Mouse (Mus musculus) lung, postnatal 36 days (tissue): ENCODE results near the gene Zranb1.

ENCODE experiments used
- DNase-seq: peaks from one replicate; pipeline ENCODE4 v3.0.0; 2022; ENCODE audit warnings: mixed read lengths

Zranb1 gene

DNA sequence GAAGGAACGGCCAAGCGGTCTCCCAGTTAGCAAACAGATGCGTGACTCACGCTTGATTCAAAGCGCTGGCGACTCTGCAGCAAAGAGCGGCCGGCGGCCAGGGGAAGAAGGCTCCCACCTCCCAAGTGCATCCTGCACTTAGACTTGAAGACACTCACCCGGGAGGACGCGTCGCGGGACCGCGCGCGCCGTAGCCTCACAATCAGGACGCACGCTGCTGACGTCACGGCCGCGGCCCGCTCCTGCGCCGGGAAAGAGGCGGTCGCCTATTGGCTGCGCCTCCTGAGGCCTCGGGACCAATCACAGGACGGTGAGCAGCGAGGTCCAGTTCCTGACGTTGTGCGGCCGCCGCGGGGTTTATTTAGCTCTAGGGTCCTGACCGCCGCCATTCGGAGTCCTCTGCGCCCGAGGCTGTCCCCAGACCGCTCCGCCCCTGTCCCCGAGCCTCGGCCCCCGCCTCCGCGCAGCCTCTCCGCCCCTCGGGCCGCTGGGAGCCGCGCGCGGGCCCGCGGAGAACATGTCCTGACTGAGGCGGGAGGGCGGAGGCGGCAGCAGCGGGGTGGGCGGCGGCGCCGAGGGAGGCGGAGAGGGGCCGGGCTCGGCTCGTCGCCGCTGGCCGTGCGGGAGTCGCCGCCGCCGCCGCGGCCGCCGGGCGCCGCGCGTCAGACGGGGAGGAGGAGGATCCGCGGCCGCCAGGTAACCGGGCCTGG is at the start of gene Zranb1:
Gene Zranb1, plus strand, starts transcription at position 293 of the 710 bp plus-strand sequence.
- peak; percentile 99 for DNase-seq

DNA sequence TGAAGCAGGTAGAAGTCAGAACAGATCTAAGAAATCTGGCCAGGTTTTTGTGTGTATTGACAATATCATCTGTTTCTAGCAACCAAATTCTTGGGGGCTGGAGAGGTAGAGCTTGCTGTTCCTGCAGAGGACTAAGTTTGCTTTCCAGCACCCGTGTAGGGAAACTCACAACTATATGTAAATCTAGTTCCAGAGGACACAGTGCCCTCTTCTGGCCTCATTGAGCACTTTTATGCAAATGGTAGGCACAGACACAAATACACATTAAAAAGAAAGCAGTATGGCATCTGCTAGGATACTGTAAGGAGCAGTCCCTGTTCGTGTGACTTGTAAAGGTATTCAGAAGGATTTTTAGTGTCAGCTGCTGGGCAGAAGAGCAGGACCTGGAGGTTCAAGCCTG is 48.6 kb upstream of the Zranb1 start:
- DNase-seq, result peak; percentile 37

DNA sequence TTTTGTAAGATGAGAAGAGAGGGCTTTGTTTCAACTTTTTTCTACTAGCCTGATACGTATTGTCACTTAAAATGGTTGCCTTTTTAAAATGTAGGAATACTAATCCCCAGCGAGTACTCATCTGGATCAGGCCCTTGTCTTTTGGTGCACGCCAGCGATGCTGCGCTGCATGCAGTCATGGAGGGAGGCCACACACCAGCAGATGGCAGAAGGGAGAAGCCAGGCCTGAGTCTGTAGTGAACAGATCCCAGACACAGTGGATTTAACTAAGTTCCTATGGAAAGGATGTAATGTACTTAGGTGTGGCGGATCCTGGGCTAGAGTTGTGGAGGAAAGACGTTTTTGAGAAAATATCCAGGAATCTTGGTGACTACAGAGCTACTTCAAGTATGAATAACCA is 46.9 kb upstream of the Zranb1 start:
- DNase-seq, result no peak

DNA sequence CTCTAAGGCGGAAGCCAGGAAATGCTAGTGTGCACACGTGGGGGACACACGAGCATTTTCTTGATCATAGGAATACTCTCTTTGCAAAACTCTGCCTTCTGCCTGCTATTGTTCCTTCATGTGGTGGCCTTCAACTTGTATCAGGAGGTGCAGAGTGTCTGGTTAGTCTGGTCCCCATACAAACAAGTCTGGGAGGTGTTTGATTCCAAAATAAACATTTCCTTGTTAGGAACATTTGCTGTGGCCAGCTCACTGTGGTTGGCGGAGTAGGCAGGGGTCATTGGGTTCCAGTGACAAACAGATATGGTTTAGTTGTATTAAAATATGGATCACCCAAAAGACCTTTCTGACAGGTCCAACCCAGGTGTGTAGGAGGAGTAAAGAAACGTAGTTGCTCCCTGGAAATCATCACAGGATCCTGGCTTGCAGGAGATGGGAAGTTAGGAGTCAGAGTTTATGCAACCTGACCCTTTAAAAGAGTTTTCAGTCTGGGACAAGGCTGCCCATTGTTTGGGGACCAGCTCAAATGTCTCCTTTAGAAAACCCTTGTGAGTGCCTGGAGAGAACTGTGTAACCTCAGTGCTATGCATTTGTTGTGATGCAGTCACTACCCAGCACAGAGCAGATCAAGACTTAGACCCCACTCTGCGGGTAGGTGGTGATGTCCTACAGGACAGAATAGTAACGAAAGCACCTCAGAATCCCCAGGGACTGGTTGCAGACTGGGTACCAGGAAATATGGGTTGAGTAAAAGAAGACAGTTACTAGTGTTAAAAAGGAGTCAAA is 43.7 kb upstream of the Zranb1 start:
- DNase-seq, result peak; percentile 32

DNA sequence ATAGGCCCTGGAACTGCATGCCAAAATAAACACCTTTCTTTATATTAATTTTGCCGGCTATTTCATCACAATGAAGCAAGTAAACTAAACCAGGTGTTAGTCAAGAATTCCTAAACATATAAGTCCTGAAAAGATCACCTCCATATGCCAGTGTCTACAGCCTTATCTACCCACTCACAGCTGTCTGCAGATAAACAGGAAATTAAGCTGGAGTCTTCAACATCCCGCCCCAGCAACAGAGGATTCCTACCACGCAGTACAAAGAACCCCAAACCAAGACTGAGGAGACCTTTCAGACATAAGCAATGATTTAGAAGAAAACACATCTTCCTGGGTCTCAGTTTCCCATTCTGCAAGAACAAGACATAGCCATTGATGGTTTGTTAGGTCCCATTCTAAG is 42.9 kb upstream of the Zranb1 start:
- peak; percentile 12 for DNase-seq

DNA sequence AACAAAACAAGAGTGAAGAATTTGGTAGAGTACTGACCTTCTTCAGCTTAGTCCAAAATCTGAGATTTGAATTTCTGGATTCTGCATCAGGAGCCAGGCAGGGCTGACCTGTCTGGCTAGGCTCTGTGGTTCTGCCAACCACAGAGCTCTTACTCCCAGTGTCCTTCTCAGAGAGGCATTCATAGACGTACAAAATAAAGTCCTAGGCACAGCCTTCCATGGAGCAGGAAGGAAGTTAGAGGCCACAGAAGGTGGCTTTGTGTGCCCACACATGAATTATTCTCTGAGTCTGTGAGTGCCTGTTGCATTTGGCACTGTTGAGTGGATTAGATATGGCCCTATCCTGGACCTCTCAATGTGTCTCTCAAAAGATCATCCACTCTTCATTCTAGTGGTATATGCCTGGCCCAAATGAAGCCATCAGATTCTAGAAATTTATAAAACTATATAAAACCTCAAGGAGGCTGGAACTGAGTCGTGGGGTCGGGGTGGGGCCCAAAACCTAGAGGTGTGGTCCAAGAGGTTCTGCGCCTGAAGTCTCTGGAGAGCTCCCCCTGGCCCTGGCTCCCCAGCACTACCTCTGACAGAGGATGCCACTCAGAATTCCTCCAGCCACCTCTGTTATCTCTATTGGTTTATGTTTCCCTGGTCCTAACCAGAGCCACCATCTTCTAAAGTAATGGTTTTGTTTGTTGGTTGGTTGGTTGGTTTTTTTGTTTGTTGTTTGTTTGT is 42.3 kb upstream of the Zranb1 start:
- DNase-seq, result no peak

DNA sequence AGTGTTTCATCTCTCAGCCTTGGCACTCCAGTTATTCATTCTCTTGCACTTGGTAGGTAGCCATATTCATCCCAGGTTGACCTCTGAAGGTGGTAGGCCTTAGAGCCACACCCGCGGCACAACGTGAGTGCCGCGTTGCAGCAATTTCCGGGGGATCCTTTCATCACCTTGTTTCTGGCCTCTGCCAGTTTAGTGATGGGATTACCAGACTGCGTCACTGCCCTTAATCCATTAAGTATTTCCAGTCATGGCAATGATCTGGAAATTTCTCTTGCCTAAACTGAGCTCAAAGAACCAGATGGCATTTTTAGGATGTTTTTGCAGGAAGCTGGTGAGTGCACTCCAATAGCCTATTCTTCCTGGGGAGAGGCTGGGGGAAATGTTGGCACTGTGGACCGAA is 41.3 kb upstream of the Zranb1 start:
- no peak for DNase-seq

DNA sequence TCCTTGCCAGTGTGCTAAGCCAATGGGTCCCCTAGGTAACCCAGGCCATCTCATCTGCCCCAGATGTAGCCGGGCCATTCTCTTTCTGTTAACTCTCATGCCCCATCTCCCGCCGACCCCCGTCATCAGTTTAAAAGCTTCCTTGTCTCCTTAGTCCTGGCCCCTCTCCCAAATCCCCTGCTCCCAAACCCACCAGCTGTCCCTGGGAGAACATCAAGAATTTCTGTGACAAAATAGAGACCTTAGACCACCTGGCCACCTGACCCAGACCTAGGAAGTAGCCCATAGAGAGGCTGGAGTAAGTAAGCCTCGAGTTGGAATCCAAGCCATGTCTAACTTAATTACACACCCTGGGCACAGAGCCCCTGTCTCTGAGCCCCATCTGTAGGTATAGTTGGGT is 40.7 kb upstream of the Zranb1 start:
- DNase-seq, result no peak

DNA sequence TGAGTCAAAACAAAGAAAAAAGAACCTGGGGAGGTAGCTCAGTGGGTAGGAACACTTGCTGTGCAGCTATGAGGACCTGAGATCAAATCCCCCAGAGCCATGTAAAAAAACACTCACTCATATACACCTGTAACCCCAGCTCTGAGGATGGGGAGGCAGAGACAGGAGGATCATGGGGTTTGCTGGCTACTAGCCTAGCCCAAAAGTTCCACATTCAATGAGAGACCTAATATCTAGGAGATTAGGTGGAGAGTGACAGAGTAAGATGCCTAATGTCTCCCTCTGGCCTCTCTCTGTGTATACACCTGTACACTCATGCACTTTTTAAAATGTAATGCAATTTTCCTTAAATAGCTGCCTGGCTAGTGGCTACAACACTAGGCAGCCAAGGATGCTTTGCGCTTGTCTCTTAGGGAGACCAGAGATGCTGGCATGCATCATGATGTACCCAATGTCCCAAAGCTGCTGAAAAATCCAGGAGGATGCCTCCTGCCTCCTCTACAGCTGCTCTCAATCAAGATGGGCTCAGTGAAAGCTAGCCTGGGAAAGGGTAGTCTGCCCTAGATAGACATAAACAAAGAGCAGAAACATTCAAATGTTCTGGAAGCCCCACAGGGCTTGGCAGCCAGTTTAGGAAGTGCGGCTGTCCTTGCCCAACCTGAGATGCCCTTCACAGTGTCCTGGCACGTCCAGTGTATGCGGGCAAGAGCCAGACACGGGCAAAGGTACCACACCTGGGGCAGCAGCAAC is 39.2 kb upstream of the Zranb1 start:
- DNase-seq, result peak; percentile 15

DNA sequence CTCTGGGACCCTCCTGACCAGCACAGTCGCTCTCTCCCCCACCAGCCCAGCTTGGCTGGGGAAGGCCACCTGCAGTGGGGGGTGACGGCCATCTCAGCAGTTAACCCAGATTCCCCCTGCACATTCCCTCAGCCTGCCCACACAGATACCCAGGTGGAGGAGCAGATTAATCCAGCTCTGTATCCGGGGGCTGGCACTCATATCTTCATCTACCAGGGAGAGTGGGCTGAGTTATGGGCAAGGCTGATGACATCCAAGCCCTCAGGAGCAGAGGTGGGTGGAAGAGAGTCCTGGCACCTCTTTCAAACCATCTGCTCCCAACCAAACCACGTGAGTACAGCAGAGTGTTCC is 38.7 kb upstream of the Zranb1 start:
- DNase-seq, result no peak

DNA sequence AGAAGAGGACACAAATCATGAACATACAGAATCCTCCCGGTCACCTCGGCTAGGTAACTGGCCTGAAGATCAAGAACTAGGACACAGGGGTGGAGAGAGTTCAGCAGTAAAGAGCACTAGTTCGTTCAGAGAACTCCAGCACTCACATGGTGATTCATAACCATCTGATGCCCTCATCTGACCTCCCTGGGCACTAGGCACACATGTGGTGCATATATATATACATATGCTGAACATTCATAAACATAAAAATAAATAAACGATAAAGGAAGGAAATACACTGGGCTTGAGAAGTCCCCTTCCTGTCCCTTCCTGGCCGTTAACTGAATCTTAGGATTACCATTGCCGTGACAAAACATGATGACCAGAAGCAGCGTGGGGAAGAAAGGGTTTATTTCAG is 38.1 kb upstream of the Zranb1 start:
- no peak for DNase-seq

DNA sequence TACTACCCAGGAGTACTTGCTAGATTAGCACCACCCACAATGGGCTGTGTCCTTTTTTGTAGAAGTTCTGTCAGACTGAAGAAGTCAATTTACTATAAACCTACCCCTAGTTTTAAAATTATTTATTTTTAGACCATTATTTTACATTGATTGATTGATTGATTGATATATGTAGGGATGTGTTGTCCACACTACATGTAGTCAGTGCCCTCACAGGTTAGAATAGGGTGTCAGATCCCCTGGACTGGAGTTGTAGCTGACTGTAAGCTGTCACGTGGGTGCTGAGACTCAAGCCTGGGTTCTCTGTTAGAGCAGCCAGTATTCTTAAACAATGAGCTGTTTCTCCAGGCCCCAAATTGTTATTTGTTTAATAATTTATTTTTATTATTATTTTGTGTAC is 37.6 kb upstream of the Zranb1 start:
- DNase-seq, result no peak

DNA sequence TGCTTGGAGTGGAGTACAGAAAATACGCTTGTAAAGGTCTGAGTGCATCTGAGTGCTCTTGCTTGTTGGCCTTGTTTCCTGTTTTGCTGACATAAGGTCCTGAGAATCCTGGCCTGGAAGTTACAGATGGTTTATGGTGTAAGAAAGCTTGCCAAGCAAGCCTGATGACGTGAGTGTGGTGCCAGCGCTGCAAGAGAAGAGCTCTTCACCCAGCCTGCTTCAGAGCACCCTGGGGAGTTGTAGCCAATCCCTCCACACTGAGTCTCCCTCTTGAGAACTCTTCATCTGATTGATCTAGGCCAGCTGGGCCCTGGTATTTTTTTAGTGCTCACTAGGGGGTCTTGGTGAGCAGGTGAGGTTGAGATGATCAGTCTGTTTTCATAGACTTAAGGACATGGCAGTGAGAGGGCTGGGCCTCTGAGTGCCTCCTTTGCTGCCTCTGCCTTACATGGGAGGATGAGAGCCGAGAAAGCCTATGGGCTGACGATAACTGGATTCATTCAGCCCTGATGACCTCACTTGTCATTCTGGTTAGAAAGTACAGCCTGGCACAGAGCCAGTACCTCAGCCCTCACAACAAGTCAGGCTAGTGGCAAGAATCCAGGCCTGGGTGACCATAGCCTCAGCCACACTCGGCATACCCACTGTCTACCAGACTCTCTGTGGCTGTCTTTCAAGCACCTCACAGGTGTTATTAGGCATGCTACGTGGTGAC is 35.9 kb upstream of the Zranb1 start:
- peak; percentile 81 for DNase-seq

DNA sequence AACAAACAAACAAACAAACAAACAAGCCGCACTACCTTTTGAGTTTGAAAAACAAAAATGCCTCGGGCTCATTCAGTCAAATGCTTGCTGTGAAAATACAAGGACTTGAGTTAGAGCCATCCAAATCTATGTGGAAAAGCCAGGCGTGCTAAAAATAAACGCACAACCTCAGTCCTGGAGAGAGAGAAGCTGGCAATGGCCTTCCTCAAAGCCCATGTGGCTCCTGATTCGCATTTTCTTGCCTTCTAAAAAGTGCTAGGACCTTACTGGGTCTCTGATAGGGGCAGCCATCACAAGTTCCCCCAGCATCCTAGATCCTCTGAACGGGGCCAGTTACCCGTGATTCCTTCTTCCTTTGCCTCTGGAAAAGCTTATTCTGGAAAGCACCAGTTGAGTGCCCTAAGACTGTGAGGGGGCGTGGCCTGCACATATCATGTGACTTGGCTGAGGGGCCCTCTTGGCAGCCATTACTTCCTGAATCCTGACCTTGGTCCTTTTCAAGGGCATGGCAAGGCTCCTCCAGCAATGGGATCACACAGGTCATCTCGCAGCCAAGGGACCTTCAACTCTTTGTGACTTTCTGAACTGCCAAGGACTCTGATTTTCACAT is 34.6 kb upstream of the Zranb1 start:
- DNase-seq, result no peak

DNA sequence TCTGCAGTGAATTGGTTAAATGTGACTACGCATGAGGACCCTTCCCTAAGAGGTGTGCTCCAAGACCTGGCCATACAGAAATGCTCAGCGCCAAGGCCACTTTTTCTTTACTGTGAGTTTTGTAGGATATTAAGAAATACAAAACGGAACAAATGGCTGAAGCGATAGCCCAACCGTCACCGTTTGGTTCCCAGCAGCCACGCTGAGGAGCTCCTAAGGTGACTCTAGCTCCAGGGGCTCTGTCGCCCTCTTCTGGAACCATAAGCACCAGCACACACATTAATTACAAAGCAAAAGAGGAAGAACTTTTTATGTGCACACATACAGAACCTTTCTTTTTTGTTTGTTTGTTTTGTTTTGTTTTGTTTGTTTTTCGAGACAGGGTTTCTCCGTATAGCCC is 33.7 kb upstream of the Zranb1 start:
- no peak for DNase-seq

DNA sequence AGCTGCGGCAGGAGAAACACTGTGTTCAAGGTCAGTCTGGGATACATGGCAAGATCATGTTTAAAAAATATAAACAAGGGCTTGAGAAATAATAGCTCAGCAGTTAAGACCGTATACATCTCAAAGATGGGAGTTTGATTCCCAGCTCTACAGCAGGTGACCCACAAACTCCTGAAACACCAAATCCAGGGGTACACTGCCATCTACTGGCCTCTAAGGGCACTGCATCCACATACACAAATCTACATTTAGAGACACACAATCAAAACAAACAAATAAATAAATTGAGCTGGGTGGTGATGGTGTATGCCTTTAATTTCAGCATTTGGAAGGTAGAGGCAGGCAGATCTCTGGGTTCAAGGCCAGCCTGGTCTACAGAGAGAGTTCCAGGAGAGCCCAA is 32.7 kb upstream of the Zranb1 start:
- peak; percentile 52 for DNase-seq

DNA sequence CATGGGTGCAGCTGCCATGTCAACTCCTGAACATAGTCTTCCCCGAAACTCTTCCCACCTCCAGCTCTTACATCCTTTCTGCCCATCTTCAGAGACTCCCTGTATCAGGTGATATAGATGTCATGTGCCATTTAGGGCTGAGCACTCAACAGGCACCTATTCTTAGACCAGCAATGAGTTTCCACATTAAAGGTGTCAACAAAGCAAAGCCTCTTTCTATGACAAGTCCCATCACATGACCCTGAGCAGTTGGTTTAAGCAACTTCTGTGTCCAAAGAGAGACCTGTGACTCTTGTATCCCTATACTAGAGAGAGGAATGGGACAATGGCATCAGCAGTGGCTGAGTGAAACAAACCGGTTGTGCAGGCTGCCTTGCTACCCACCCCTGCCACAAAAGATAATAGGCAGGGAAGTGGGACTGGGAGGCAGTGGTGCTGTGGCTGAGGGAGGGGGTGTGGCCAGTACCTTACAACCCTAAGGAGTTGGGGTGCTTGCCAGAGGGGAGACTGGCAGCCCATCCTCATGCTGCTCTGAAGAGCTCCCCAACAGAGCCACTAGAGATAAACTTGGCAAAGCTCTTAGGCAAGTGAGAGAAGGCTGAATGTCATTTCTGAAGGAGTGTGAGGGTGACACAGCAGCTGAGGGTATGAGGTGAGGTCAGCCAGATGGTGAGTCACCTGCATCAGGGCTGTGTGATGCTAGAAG is 30.0 kb upstream of the Zranb1 start:
- peak; percentile 30 for DNase-seq

DNA sequence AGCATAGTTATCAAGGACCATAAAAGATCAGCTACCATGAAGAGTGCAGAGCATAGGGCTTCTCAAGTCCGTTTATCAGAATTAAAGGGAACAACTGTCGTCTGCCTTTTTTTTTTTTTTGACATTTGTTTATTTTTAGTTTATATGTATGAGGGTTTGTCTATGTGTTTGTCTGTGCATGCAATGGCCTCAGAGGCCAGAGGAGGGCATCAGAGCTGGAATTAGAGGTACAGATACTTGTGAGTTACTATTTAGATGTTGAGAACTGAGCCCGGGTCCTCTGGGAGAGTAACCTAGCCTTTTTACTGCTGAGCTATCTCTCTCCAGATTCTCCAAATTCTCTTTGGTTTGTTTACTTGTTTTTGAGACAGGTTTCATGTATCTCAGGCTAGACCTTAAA is 27.1 kb upstream of the Zranb1 start:
- DNase-seq, result no peak

DNA sequence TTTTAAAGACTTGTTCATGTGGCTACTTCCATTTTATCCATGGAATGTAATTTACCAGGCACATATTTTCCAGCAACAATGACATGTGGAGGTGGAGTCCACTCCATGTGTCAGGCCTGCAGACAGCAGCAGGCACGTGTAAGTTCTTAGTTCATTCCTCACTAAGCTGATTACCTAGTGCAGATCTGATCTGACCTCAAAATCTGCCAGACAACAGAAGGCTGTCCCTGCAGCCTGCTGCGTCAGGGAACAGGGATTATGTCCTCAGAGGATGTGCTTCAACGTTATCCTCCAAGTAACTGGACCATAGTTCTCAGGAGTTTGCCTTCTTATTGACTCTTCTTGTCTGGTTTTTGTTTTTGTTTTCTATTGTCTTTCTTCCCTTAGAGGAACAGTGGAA is 9.0 kb upstream of the Zranb1 start:
- DNase-seq, result no peak

DNA sequence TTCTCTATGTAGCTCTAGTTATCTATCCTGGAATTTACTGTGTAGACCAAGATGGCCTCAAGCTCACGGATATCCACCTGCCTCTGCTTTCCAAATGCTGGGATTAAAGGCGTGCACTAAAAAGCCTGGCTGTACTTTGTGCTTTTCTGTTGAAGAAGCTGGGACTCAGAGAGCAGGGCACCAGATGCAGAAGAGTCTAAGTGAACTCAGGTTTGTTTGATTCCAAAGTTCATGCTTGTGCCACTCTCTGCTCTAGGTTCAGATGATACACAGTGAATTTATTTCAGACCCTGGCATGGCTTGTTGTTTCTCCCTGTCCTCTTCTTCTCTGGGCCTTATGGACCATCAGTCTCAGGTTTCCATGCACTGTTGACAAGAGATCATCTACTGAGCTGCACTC is 5.7 kb upstream of the Zranb1 start:
- DNase-seq, result no peak

DNA sequence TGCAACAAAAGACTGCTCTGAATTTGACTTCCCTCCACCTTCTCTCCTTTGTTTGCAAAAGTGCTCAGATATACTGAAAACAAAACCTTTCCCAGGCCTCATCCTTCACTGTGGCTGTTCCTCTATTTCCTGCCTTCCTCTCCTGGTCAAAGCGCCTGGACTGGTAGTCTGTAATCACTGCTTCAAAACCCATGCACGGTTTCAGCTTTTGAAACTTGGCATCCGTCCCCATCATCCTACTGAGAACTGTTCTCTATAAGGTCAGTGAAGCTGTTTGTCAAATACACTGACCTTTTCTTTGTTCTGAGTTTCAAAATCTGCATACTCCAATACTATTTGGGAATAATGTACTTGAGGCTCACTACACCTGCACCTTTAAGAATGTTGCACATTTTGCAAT is 3.7 kb upstream of the Zranb1 start:
- DNase-seq, result peak; percentile 23
